Mouse (Mus musculus) neural tube, embryonic 10.5 days (tissue): ENCODE measurements around the gene Stil.

Experiments used
- DNase-seq: peaks from one replicate; pipeline ENCODE4 v3.0.0-alpha.2; 2017; ENCODE audit warnings: low spot score; ENCODE audit errors: extremely low spot score

Gene Stil

GRCm38 (mm10) chr4:115048190-115048589 lies 48.2 kb downstream of the Stil start:
- no peak for DNase-seq

GRCm38 (mm10) chr4:115051245-115051644 lies 51.3 kb downstream of the Stil start:
- DNase-seq = no peak

- peak; percentile 75 for DNase-seq
Measured at GRCm38 (mm10) chr4:115052343-115053005, 52.5 kb downstream of the Stil start.

GRCm38 (mm10) chr4:115055044-115055443 lies 55.1 kb downstream of the Stil start:
- peak; percentile 41 for DNase-seq

- no peak for DNase-seq
Measured at GRCm38 (mm10) chr4:115055691-115056090, 55.7 kb downstream of the Stil start.

GRCm38 (mm10) chr4:115056371-115056920 lies 56.5 kb downstream of the Stil start, which contains the start of gene Tal1:
Gene Tal1 (plus strand): TSS chr4:115056426.
- peak; percentile 77 for DNase-seq

GRCm38 (mm10) chr4:115056921-115057673 lies 57.1 kb downstream of the Stil start:
- peak; percentile 78 for DNase-seq

- peak; percentile 71 for DNase-seq
Measured at GRCm38 (mm10) chr4:115057674-115058316, 57.8 kb downstream of the Stil start.

GRCm38 (mm10) chr4:115058317-115058761 lies 58.4 kb downstream of the Stil start:
- peak; percentile 54 for DNase-seq

- DNase-seq = peak; percentile 53
Measured at GRCm38 (mm10) chr4:115058871-115059590, 59.1 kb downstream of the Stil start.

GRCm38 (mm10) chr4:115059871-115060270 lies 59.9 kb downstream of the Stil start:
- peak; percentile 51 for DNase-seq

GRCm38 (mm10) chr4:115060753-115061152 lies 60.8 kb downstream of the Stil start:
- DNase-seq = no peak

- peak; percentile 41 for DNase-seq
Measured at GRCm38 (mm10) chr4:115062540-115062874, 62.5 kb downstream of the Stil start.

GRCm38 (mm10) chr4:115062875-115063517 lies 63.0 kb downstream of the Stil start:
- DNase-seq = peak; percentile 71

GRCm38 (mm10) chr4:115063518-115064239 lies 63.7 kb downstream of the Stil start:
- peak; percentile 36 for DNase-seq

GRCm38 (mm10) chr4:115071668-115072067 lies 71.7 kb downstream of the Stil start:
- DNase-seq = no peak

- DNase-seq = no peak
Measured at GRCm38 (mm10) chr4:115074789-115075188, 74.8 kb downstream of the Stil start.

- no peak for DNase-seq
Measured at GRCm38 (mm10) chr4:115075204-115075915, 75.4 kb downstream of the Stil start.
